Mouse (Mus musculus) bone marrow, adult 2 months (tissue): ENCODE measurements around the gene Fbxl13.

Experiments
- CTCF ChIP-seq: fragments of 200-500 bp; IDR thresholded peaks from 2 replicates; pipeline ENCODE4 v1.5.1; 2011; ENCODE audit warnings: low read length, control low read depth; ENCODE audit not compliant: control insufficient read depth, insufficient read depth
- POLR2A ChIP-seq: fragments of 200-500 bp; IDR thresholded peaks from 2 replicates; pipeline ENCODE4 v1.6.1; 2011; ENCODE audit warnings: low read depth, mild to moderate bottlenecking, control low read depth, low read length, borderline replicate concordance; ENCODE audit not compliant: control insufficient read depth

- TF ChIP-seq POLR2A (no peak), CTCF (no peak)
Observed at GRCm38 (mm10) chr5:21675019-21675418, 29.6 kb upstream of the Fbxl13 start.
